Mouse (Mus musculus) C2C12 (cell line): ENCODE data around the gene Hoxa4. TPM values are rescaled to one million over a fixed set of nuclear protein-coding genes. Genes with fewer than 3 reads are reported as not detected.
A peak's percentile ranks its signal among the peaks of the same experiment; 100 is the strongest.

Experiments
- H3K27me3 ChIP-seq: one replicate; pipeline ENCODE4 v1.6.1; 2011; ENCODE audit not compliant: control insufficient read depth, insufficient read depth, insufficient read length
- H3K36me3 ChIP-seq: one replicate; pipeline ENCODE4 v1.6.1; 2011; ENCODE audit not compliant: control insufficient read depth, insufficient read depth
- H3K4me3 ChIP-seq: one replicate; pipeline ENCODE4 v1.5.1; 2011; ENCODE audit warnings: mild to moderate bottlenecking, control low read depth; ENCODE audit not compliant: poor library complexity, insufficient read depth, severe bottlenecking
- H3K79me2 ChIP-seq: one replicate; pipeline ENCODE4 v1.6.1; 2011; ENCODE audit not compliant: control insufficient read depth, insufficient read depth
- H3K79me3 ChIP-seq: one replicate; pipeline ENCODE4 v1.6.1; 2011; ENCODE audit warnings: low read depth, control low read depth
- H3ac ChIP-seq: one replicate; pipeline ENCODE3; 2011; ENCODE audit warnings: low read depth; ENCODE audit not compliant: control insufficient read depth, insufficient read length
- CEBPB ChIP-seq: IDR thresholded peaks from one replicate; pipeline ENCODE4 v1.6.1; 2011; ENCODE audit warnings: low read depth, mild to moderate bottlenecking, control low read depth, moderate library complexity
- CTCF ChIP-seq: IDR thresholded peaks from one replicate; pipeline ENCODE4 v1.5.1; 2011; ENCODE audit not compliant: control insufficient read depth, insufficient read depth, insufficient read length
- FOSL1 ChIP-seq: IDR thresholded peaks from one replicate; pipeline ENCODE4 v1.8.0; 2011; ENCODE audit warnings: mild to moderate bottlenecking, low read length; ENCODE audit not compliant: poor library complexity, insufficient read depth, severe bottlenecking
- MAX ChIP-seq: IDR thresholded peaks from one replicate; pipeline ENCODE4 v1.6.1; 2011; ENCODE audit warnings: mild to moderate bottlenecking, control low read depth
- MYOD1 ChIP-seq: IDR thresholded peaks from one replicate; pipeline ENCODE4 v1.6.1; 2011; ENCODE audit warnings: low read depth; ENCODE audit not compliant: control insufficient read depth, insufficient read length
- MYOG ChIP-seq: IDR thresholded peaks from one replicate; pipeline ENCODE4 v1.6.1; 2011; ENCODE audit not compliant: control insufficient read depth, insufficient read length; ENCODE audit errors: extremely low read depth
- USF1 ChIP-seq: IDR thresholded peaks from one replicate; pipeline ENCODE4 v1.6.1; 2011; ENCODE audit warnings: low read depth, mild to moderate bottlenecking, control low read depth, moderate library complexity
- polyA plus RNA-seq: library from polyadenylated mRNA; unstranded; fragments of >200 nt; fragmentation: generic; extraction: Trizol; gene quantifications from one replicate; pipeline ENCODE4 v1.2.1, GENCODE M21; 2012; ENCODE audit warnings: missing spikeins

Hoxa4 gene
- polyA plus RNA-seq, 1 experiment, result 0.74 TPM

GRCm38 (mm10) chr6:52211170-52211935, 19.8 kb upstream of the Hoxa4 start:
- H3K4me3 ChIP-seq, result peak overlapping the region; percentile 59
- peak overlapping the region; percentile 71 for H3ac ChIP-seq
- peaks cover 48% of the 10 kb centered on the region for H3K79me3 ChIP-seq
- TF ChIP-seq MYOD1 (no peak), CEBPB (no peak), FOSL1 (no peak), MYOG (no peak), MAX (no peak), USF1 (no peak), CTCF (peak; percentile 87)
- H3K79me2 ChIP-seq, result peaks cover 87% of the 10 kb centered on the region
- H3K36me3 ChIP-seq, result peaks cover 11% of the 10 kb centered on the region
- H3K27me3 ChIP-seq, result no peaks in the 10 kb centered on the region

- Histone ChIP-seq H3K4me3 (no peak overlapping the region), H3K36me3 (peaks cover 28% of the 10 kb centered on the region), H3K79me2 (peaks cover 71% of the 10 kb centered on the region), H3ac (no peak overlapping the region), H3K27me3 (no peaks in the 10 kb centered on the region), H3K79me3 (peaks cover 34% of the 10 kb centered on the region)
- no peak for TF ChIP-seq MYOG
- no peak for TF ChIP-seq CTCF
- TF ChIP-seq USF1, result no peak
These were observed 18.1 kb upstream of the Hoxa4 start for GRCm38 (mm10) chr6:52209685-52210046.

DNA sequence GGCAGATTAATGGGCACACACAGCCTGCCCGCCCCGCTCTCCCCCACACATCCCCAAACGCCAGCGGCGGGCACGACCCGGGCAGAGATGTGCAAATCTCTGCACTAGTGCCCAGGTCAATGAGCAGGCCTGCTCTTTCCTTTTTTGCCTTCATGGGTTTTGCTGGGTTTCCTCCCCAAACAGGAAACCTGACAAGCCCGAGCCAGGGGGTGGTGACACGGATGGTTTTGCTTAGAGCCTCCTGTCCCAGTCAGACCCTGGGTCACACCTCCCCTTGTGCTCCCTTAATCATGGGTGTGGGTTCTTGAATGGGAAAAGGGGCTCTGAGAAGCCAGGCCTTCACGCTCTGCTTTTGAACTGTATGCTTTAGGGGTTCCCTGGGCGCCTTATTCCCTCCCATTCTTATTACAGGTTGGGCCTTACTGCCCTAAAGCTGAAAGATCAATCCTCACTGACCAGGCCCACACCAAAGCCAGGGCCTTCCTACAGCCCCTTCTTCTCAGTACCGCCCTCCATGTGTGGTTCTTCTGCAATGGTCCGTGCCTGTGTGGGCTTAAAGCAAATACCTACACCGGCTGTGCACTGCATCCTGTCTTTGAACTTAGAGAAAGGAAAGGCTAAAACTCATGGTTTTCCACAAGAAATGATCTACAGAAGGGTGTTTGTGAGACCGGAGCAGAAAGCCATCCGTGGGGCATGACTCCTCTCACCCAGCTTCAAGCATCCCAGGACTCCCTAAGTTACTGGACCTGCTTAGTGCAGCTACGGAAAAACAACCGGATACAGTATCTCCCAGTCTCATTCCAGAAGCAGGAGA, 17.5 kb upstream of the Hoxa4 start:
- H3K79me2 ChIP-seq, result peaks cover 65% of the 10 kb centered on the region
- H3K79me3 ChIP-seq, result peaks cover 34% of the 10 kb centered on the region
- peaks cover 34% of the 10 kb centered on the region for H3K36me3 ChIP-seq
- H3K27me3 ChIP-seq, result no peaks in the 10 kb centered on the region
- H3ac ChIP-seq, result peak overlapping the region; percentile 28
- TF ChIP-seq CEBPB (no peak), CTCF (no peak), FOSL1 (no peak), MAX (no peak), USF1 (no peak), MYOD1 (no peak), MYOG (no peak)
- peak overlapping the region; percentile 11 for H3K4me3 ChIP-seq

DNA sequence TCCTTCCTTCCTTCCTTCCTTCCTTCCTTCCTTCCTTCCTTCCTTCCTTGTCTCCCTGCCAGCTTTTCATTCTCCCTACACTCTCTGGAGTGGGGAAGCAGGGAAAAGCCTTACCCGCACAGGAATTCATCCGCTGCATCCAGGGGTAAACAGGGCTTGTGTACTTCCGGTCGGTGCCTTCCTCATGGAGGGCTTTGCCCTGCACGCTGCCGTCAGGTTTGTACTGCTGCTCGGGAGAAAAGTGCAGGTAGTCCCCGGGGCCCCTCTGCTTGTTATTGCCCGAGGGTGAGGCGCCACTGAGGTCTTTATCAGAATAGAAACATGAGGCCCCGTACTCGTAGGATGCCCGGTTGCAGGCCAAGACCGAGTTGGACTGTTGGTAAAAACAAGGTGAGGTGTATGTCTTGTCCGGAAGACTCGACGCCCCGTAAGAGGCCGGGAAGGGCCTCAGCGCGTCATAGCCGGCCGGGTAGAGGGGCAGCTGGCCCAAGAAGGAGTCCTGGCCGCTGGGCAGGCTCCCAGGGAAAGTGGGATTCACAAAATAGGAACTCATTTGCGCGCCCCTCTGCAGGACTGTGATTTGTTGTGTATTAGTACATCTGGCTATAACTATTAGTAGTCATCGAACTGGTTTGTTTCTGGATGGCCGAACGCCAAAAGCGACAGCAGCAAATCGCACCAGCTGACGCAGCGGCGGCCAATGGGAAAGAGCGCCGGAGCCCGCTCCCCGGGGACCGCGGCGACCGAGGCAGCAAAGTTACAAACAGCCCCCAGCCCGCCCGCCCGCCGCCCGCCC, 16.7 kb upstream of the Hoxa4 start, which contains the start of gene Hoxa6:
Gene Hoxa6, minus strand, starts transcription at position 651 of the 796 bp plus-strand sequence.
- TF ChIP-seq FOSL1, result no peak
- TF ChIP-seq USF1, result peak; percentile 27
- H3ac ChIP-seq, result peak within 1 kb of the TSS; percentile 28
- peak within 1 kb of the TSS; percentile 11 for H3K4me3 ChIP-seq
- peaks cover 36% of the 10 kb centered on the region for H3K36me3 ChIP-seq
- no peaks in the 10 kb centered on the region for H3K27me3 ChIP-seq
- H3K79me3 ChIP-seq, result peaks cover 34% of the 10 kb centered on the region
- peaks cover 62% of the 10 kb centered on the region for H3K79me2 ChIP-seq

- H3K27me3 ChIP-seq, result no peaks in the 10 kb centered on the region
- H3ac ChIP-seq, result no peak overlapping the region
- H3K79me3 ChIP-seq, result peaks cover 34% of the 10 kb centered on the region
These were observed 16.1 kb upstream of the Hoxa4 start for GRCm38 (mm10) chr6:52207684-52207976.

More at GRCm38 (mm10) chr6:52207684-52207976, 16.1 kb upstream of the Hoxa4 start:
- Histone ChIP-seq H3K79me2 (peaks cover 58% of the 10 kb centered on the region), H3K36me3 (peaks cover 36% of the 10 kb centered on the region), H3K4me3 (no peak overlapping the region)
- TF ChIP-seq MYOG (no peak), MYOD1 (no peak), FOSL1 (no peak), CTCF (no peak)
